ENCODE assay signal across 28 mouse cellular contexts in genomic region chr5:118061391-118061790, GRCm38 (mm10). TPM values are rescaled to one million over a fixed set of nuclear protein-coding genes. Genes with fewer than 3 reads are reported as not detected.
DNase-seq lines count a peak whose midpoint lies in the region; ATAC-seq and TF ChIP-seq lines count a peak whose summit lies in the region.
"Had no signal": no experiment of that assay in that cellular context is flagged by ENCODE, and none has a peak within 500 bp of the region (broad histone marks: within the 10 kb centered on the region; RNA-seq: fewer than 3 reads in every experiment).

No protein-coding gene starts in this region.

- H3K9me3 ChIP-seq in E14TG2a.4 (ENCODE audit: low read length), result no peaks in the 10 kb centered on the region
- H3K9me3 ChIP-seq: embryonic facial prominence, embryonic 10.5 days; embryonic facial prominence, embryonic 13.5 days; forebrain, embryonic 12.5 days; forebrain, embryonic 15.5 days; heart, embryonic 12.5 days; heart, embryonic 15.5 days; hindbrain, embryonic 10.5 days; hindbrain, embryonic 13.5 days; intestine, embryonic 15.5 days had no signal

- no peak for ATAC-seq in monocyte, adult 5-6 weeks (replicated peaks; ENCODE audit: insufficient number of reproducible peaks, low FRiP score, low TSS enrichment, poor library complexity, severe bottlenecking)
- ATAC-seq: activated CD4-positive, CD25-positive, alpha-beta regulatory T cell, adult 4 months; CD4-positive, CD25-positive, alpha-beta regulatory T cell, adult 4 months; forebrain, embryonic 15.5 days; hindbrain, embryonic 16.5 days; intestine, embryonic 15.5 days had no signal

- no peak for TF ChIP-seq CTCF in E14TG2a.4 (conservative IDR thresholded peaks at IDR 0.05; ENCODE audit: low read length)

- peak; percentile 62 for DNase-seq in cerebellum, adult 8-10 months
- no peak for DNase-seq in cerebellum, adult 11 months
- DNase-seq in cerebellum, adult 9-10 months, result peak; percentile 73
- DNase-seq in cerebellum, postnatal 14 days, result peak; percentile 80 to 87
- DNase-seq in kidney, adult 11 months, result no peak
- DNase-seq: adrenal gland, postnatal 10 days; adrenal gland, postnatal 36 days; embryo, embryonic 11 days; gastrocnemius, postnatal 25 days; heart, adult 18-20 months; heart, postnatal 10 days; heart, postnatal 36 days; kidney, adult 18-20 months had no signal

- H3K4me1 ChIP-seq in E14TG2a.4 (replicated peaks; ENCODE audit: low read depth, low read length), result peaks cover 22% of the 10 kb centered on the region
- H3K4me1 ChIP-seq: intestine, embryonic 15.5 days had no signal

- peaks cover 21% of the 10 kb centered on the region for H3K36me3 ChIP-seq in E14TG2a.4 (ENCODE audit: insufficient read depth, low read length)
- H3K36me3 ChIP-seq: forebrain, embryonic 15.5 days; heart, embryonic 15.5 days had no signal

- H3K4me3 ChIP-seq in E14TG2a.4 (replicated peaks; ENCODE audit: low read length), result 0 out of 2 replicates have a peak overlapping the region, but pooled peaks have one; percentile 37
- H3K4me3 ChIP-seq: embryonic facial prominence, embryonic 10.5 days; embryonic facial prominence, embryonic 13.5 days; erythroblast, embryonic 14.5 days; forebrain, embryonic 12.5 days; forebrain, embryonic 15.5 days; heart, embryonic 12.5 days; heart, embryonic 15.5 days; hindbrain, embryonic 10.5 days; hindbrain, embryonic 13.5 days; intestine, embryonic 15.5 days had no signal

- H3K27me3 ChIP-seq in E14TG2a.4 (ENCODE audit: insufficient read depth, low read length), result peaks cover 20% of the 10 kb centered on the region
- H3K27me3 ChIP-seq: embryonic facial prominence, embryonic 13.5 days; forebrain, embryonic 12.5 days; forebrain, embryonic 15.5 days; heart, embryonic 12.5 days; heart, embryonic 15.5 days; hindbrain, embryonic 13.5 days; intestine, embryonic 15.5 days had no signal

RNA-seq across cellular contexts. Expression of gene Tesc, which starts 33.8 kb away (rescaled TPM):
- 1.9 to 6.9 TPM (median 2.7 TPM) in 3 replicates for total RNA-seq in monocyte, adult 5-6 weeks (2017)

Comparison
In these comparisons a context has a peak if more than half of its experiments do, and no peak if none do; other contexts are left out.
1. DNase-seq: peak in cerebellum, adult 8-10 months (single experiment), cerebellum, adult 9-10 months (single experiment) and cerebellum, postnatal 14 days (2 of 2); none in cerebellum, adult 11 months (single experiment) and kidney, adult 11 months (single experiment).